Mouse (Mus musculus) embryonic facial prominence, embryonic 10.5 days (tissue): Measurements from ENCODE around the gene Ppfibp1. TPM values are rescaled to one million over a fixed set of nuclear protein-coding genes. Genes with fewer than 3 reads are reported as not detected.

ENCODE experiments used
- DNase-seq: peaks from one replicate; pipeline ENCODE4 v3.0.0-alpha.2; 2017; ENCODE audit warnings: low spot score
- H3K27ac ChIP-seq: fragments of 300-500 bp; sonication (generic); replicated peaks from 2 replicates; pipeline ENCODE4 v1.5.1; 2016; ENCODE audit warnings: mild to moderate bottlenecking
- H3K27me3 ChIP-seq: fragments of 300-500 bp; sonication (generic); replicated peaks from 2 replicates; pipeline ENCODE4 v1.6.1; 2016; ENCODE audit warnings: low read depth, mild to moderate bottlenecking; ENCODE audit not compliant: poor library complexity, severe bottlenecking
- H3K36me3 ChIP-seq: fragments of 300-500 bp; sonication (generic); replicated peaks from 2 replicates; pipeline ENCODE4 v1.6.1; 2016; ENCODE audit warnings: mild to moderate bottlenecking, moderate library complexity
- H3K4me1 ChIP-seq: fragments of 300-500 bp; sonication (generic); 2 replicates; pipeline ENCODE4 v1.6.1; 2016
- H3K4me3 ChIP-seq: fragments of 300-500 bp; sonication (generic); 2 replicates; pipeline ENCODE4 v1.5.1; 2016; ENCODE audit warnings: mild to moderate bottlenecking, moderate library complexity
- H3K9me3 ChIP-seq: fragments of 300-500 bp; sonication (generic); 2 replicates; pipeline ENCODE4 v1.6.1; 2016; ENCODE audit warnings: mild to moderate bottlenecking
- WGBS: fragments of 180-500 bp; shearing (Covaris S2); methylation state at CpG from one replicate; pipeline ENCODE4 v1.1.7; 2016; 5-methylcytosine and 5-hydroxymethylcytosine counted together
- polyA plus RNA-seq: library from polyadenylated mRNA; unstranded; fragments of >200 nt; fragmentation: Nextera tagmentation; extraction: Ambion mirVana; gene quantifications from 2 replicates; pipeline ENCODE4 v1.2.1, GENCODE M21; 2016

Gene Ppfibp1
- polyA plus RNA-seq, 1 experiment from 2014 or later: 38.1 TPM

DNA sequence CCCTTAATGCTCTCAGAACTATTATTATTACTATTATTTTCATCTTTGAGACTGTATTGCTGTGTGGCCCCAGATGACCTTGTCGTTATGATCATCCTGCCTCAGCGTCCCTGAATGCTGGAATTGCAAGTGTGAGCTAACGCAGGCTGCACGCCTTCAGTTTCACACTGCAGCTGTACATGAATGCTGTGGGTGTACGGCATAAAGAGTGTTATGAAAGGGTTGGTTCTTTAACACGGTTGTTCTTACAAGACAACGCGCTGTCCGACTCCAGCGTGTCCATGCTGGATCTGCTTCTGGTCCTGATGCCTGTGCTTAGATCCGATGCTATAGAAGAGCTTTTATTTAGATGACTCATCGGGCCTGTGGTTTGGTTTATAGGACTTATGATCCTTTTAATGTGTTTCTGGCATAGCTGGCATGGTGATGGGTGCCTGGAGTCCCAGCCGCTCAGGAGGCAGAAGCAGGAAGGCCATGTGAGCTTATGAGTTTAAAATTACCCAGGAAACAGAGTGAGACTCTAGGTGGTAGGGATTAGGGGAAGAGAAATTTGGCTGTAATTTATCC lies 161.0 kb downstream of the Ppfibp1 start:
- Histone ChIP-seq H3K27me3 (no peaks in the 10 kb centered on the region), H3K4me1 (no peaks in the 10 kb centered on the region), H3K4me3 (no peak overlapping the region), H3K9me3 (no peaks in the 10 kb centered on the region), H3K36me3 (peaks cover 84% of the 10 kb centered on the region), H3K27ac (no peak overlapping the region)
- no peak for DNase-seq
- 94% methylated on average over 13 of the region's 13 CpGs for WGBS

DNA sequence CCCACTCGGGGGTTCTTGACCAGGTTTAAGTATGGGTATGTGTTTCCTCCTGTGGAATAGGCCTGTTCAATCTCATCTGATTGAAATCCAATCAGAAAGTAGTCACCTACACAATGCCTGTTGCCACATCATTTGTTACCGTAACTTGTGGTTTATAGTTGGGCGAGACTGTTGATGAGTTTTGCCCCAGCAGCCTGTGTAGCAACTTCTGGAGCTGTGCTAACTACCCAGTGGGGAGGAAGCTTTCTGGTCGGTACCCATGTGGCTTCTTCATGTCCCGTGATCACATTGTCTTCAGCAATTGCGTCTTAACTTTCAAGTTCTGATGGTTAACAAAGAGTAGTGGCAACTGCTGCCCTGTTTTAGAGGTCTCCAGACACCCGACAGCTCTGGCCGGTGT lies 163.4 kb downstream of the Ppfibp1 start:
- Histone ChIP-seq H3K4me1 (no peaks in the 10 kb centered on the region), H3K36me3 (peaks cover 100% of the 10 kb centered on the region), H3K27me3 (no peaks in the 10 kb centered on the region), H3K27ac (no peak overlapping the region), H3K4me3 (no peak overlapping the region), H3K9me3 (no peaks in the 10 kb centered on the region)
- DNase-seq: no peak
- WGBS: 95% methylated on average over 8 of the region's 8 CpGs

- Histone ChIP-seq H3K4me1 (no peaks in the 10 kb centered on the region), H3K9me3 (no peaks in the 10 kb centered on the region), H3K36me3 (peaks cover 100% of the 10 kb centered on the region), H3K27me3 (no peaks in the 10 kb centered on the region), H3K4me3 (no peak overlapping the region), H3K27ac (no peak overlapping the region)
- no peak for DNase-seq
- 92% methylated on average over 9 of the region's 9 CpGs for WGBS
Measured at GRCm38 (mm10) chr6:147052440-147052839, 164.2 kb downstream of the Ppfibp1 start.

GRCm38 (mm10) chr6:147053785-147054646 lies 165.7 kb downstream of the Ppfibp1 start:
- H3K36me3 ChIP-seq: peaks cover 96% of the 10 kb centered on the region
- no peaks in the 10 kb centered on the region for H3K4me1 ChIP-seq
- H3K27ac ChIP-seq: no peak overlapping the region
- no peak overlapping the region for H3K4me3 ChIP-seq
- H3K27me3 ChIP-seq: no peaks in the 10 kb centered on the region
- no peaks in the 10 kb centered on the region for H3K9me3 ChIP-seq
- DNase-seq: peak; percentile 8
- 87% methylated on average over 19 of the region's 19 CpGs for WGBS

- peak; percentile 6 for DNase-seq
- H3K27ac ChIP-seq: no peak overlapping the region
- no peaks in the 10 kb centered on the region for H3K27me3 ChIP-seq
- no peaks in the 10 kb centered on the region for H3K4me1 ChIP-seq
- no peaks in the 10 kb centered on the region for H3K9me3 ChIP-seq
- 87% methylated on average over 10 of the region's 10 CpGs for WGBS
- no peak overlapping the region for H3K4me3 ChIP-seq
- peaks cover 96% of the 10 kb centered on the region for H3K36me3 ChIP-seq
Measured at GRCm38 (mm10) chr6:147055374-147055977, 167.2 kb downstream of the Ppfibp1 start.

- H3K27ac ChIP-seq: no peak overlapping the region
- DNase-seq: no peak
- peaks cover 93% of the 10 kb centered on the region for H3K36me3 ChIP-seq
- no peaks in the 10 kb centered on the region for H3K27me3 ChIP-seq
- no peaks in the 10 kb centered on the region for H3K4me1 ChIP-seq
- 79% methylated on average over 7 of the region's 7 CpGs for WGBS
- H3K4me3 ChIP-seq: no peak overlapping the region
- H3K9me3 ChIP-seq: no peaks in the 10 kb centered on the region
Measured at GRCm38 (mm10) chr6:147059326-147059725, 171.0 kb downstream of the Ppfibp1 start.

- Histone ChIP-seq H3K9me3 (no peaks in the 10 kb centered on the region), H3K36me3 (peaks cover 87% of the 10 kb centered on the region), H3K4me3 (no peak overlapping the region), H3K27me3 (no peaks in the 10 kb centered on the region), H3K27ac (no peak overlapping the region), H3K4me1 (no peaks in the 10 kb centered on the region)
- 89% methylated on average over 9 of the region's 9 CpGs for WGBS
- DNase-seq: no peak
Measured at GRCm38 (mm10) chr6:147061630-147062029, 173.3 kb downstream of the Ppfibp1 start.

DNA sequence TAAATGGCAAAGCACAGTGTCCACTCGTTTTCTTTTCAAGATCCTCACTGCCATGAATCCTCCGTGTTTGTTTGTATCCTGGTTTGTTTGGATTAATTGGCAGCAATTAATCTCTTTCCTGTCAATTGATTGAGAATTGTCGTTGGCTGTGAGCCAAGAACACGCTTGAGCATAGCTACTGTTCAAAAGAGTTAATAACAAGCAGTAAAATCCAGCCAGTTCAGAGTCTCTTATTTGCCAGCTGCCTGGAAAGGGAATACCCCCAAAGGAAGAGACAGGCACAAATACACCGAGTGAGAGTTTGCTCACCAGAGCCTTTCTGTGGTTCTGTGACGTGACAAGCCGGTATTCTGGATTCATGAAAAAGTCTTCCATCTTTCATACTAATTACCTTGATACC lies 173.7 kb downstream of the Ppfibp1 start:
- Histone ChIP-seq H3K27me3 (no peaks in the 10 kb centered on the region), H3K36me3 (peaks cover 87% of the 10 kb centered on the region), H3K27ac (no peak overlapping the region), H3K4me3 (no peak overlapping the region), H3K4me1 (no peaks in the 10 kb centered on the region), H3K9me3 (no peaks in the 10 kb centered on the region)
- no peak for DNase-seq
- 88% methylated on average over 7 of the region's 7 CpGs for WGBS

DNA sequence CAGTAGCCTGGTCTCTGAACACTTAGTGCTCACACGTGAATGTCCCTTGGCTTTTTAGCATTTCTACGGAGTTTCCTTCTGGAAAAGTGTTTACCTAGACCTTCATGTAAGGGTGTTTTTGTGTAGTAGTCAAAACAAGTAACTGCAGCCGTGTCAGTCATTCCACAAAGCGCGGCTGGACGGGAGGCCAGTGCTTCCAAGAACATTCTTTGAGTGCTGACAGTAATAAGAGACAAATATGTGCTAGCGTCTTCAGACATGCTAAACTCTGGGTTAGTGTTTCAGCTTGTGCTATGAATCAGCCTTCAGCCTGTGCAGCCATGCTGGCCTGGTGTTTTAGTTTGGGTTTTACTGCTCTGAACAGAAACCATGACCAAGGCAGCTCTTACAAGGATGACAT lies 174.4 kb downstream of the Ppfibp1 start:
- Histone ChIP-seq H3K4me1 (no peaks in the 10 kb centered on the region), H3K36me3 (peaks cover 88% of the 10 kb centered on the region), H3K27ac (no peak overlapping the region), H3K4me3 (no peak overlapping the region), H3K27me3 (no peaks in the 10 kb centered on the region), H3K9me3 (no peaks in the 10 kb centered on the region)
- no peak for DNase-seq
- WGBS: 89% methylated on average over 7 of the region's 7 CpGs

DNA sequence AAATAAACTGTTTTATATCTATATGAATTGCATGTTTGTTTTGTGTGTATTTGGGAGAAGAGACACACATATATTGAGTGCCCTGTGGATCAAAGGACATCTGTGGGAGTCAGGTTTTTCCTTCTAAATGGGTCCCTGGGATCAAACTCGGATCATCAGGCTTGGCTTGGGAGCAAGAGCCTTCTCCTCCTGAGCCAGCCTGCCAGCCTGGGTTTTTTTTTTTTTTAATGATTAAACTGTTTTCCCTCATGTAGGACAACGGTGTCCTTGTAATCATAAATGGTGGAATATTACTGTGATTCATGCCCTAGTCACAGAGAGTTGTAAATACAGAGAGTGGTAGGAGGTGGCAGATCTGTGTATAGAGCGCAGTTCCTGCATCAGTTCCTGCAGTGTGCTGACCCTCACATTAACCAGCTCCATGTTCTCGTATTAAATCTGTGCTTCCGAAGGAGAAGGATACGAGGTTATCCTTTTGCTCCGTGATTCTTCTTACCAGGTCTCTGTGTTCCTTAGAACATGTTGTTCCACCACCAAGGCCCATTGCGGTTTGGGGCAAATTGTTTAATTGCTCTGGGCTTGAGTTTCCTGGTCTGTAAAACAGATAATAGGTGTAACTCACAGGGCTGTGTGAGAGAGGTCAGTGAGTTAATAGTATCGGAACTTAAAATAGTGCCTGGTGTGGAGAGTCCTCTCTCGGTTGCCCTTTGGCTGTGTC lies 176.1 kb downstream of the Ppfibp1 start:
- Histone ChIP-seq H3K4me1 (no peaks in the 10 kb centered on the region), H3K27me3 (no peaks in the 10 kb centered on the region), H3K4me3 (no peak overlapping the region), H3K27ac (no peak overlapping the region), H3K9me3 (no peaks in the 10 kb centered on the region), H3K36me3 (peaks cover 85% of the 10 kb centered on the region)
- DNase-seq: no peak
- 91% methylated on average over 10 of the region's 10 CpGs for WGBS

- 88% methylated on average over 6 of the region's 6 CpGs for WGBS
- H3K27me3 ChIP-seq: no peaks in the 10 kb centered on the region
Measured at GRCm38 (mm10) chr6:147064944-147065261, 176.6 kb downstream of the Ppfibp1 start.

GRCm38 (mm10) chr6:147075808-147076387 lies 187.6 kb downstream of the Ppfibp1 start:
- Histone ChIP-seq H3K27ac (no peak overlapping the region; the same call in 1 of the 2 replicates), H3K9me3 (no peaks in the 10 kb centered on the region), H3K27me3 (no peaks in the 10 kb centered on the region), H3K4me1 (no peaks in the 10 kb centered on the region), H3K36me3 (peaks cover 46% of the 10 kb centered on the region), H3K4me3 (no peak overlapping the region)
- 68% methylated on average over 5 of the region's 5 CpGs for WGBS
- DNase-seq: no peak

More at GRCm38 (mm10) chr6:147064944-147065261, 176.6 kb downstream of the Ppfibp1 start:
- H3K27ac ChIP-seq: no peak overlapping the region
- peaks cover 80% of the 10 kb centered on the region for H3K36me3 ChIP-seq
- H3K9me3 ChIP-seq: no peaks in the 10 kb centered on the region
- DNase-seq: no peak
- no peaks in the 10 kb centered on the region for H3K4me1 ChIP-seq
- no peak overlapping the region for H3K4me3 ChIP-seq
